Mouse (Mus musculus): Measurements from ENCODE around the gene Tlcd1. TPM values are rescaled to one million over a fixed set of nuclear protein-coding genes. Genes with fewer than 3 reads are reported as not detected.

The Tlcd1 gene
- polyA plus RNA-seq, 1 experiment = 2.2 TPM

- Histone ChIP-seq H3K4me1 (ENCODE audit: control insufficient read depth, insufficient read depth, low read length) (peaks cover 12% of the 10 kb centered on the region), H3K27ac (ENCODE audit: insufficient read depth, low read depth, low read length) (no peak overlapping the region), H3K4me3 (ENCODE audit: insufficient read depth, low read length) (peak overlapping the region; percentile 51)
- TF ChIP-seq POLR2A (IDR thresholded peaks at IDR 0.05; ENCODE audit: borderline replicate concordance, low read depth, low read length) (no peak), CTCF (IDR thresholded peaks at IDR 0.05; ENCODE audit: low read depth, low read length) (no peak)
These were observed 18.0 kb downstream of the Tlcd1 start for GRCm38 (mm10) chr11:78194411-78195100.

DNA sequence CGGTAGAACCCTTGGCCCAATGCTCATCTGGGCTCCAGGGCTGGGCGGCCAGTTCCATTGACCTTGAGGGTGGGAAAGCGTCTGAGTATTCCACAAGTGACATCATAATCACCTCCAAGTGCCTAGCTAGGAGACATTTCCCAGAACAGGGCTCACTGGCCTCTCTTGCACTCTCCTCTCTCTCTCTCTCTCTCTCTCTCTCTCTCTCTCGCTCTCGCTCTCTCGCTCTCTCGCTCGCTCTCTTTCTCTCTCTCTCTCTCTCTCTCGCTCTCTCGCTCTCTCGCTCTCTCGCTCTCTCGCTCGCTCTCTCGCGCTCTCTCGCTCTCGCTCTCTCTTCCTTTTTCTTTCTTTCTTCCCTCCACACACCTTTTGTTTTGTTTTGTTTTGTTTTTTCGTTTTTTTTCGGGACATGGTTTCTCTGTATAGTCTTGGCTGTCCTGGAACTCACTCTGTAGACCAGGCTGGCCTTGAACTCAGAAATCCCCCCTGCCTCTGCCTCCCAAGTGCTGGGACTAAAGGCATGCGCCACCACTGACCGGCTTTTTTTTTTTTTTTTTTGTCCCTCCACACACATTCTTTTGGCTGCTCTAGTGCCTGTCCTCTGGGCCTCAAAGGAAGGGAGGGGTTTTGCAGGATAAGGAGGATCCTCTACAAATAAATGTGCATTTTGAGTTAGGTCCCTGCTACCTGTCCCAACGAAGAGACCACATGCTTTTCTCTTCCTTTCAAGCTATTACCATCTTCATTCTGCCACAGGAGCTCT is 18.8 kb downstream of the Tlcd1 start:
- no peak overlapping the region for H3K4me3 ChIP-seq (ENCODE audit: insufficient read depth, low read length)
- H3K27ac ChIP-seq (ENCODE audit: insufficient read depth, low read depth, low read length) = no peak overlapping the region
- H3K4me1 ChIP-seq (ENCODE audit: control insufficient read depth, insufficient read depth, low read length) = peaks cover 10% of the 10 kb centered on the region
- TF ChIP-seq CTCF (IDR thresholded peaks at IDR 0.05; ENCODE audit: low read depth, low read length) (no peak), POLR2A (IDR thresholded peaks at IDR 0.05; ENCODE audit: borderline replicate concordance, low read depth, low read length) (no peak)

- TF ChIP-seq CTCF (IDR thresholded peaks at IDR 0.05; ENCODE audit: low read depth, low read length) (no peak), POLR2A (IDR thresholded peaks at IDR 0.05; ENCODE audit: borderline replicate concordance, low read depth, low read length) (no peak)
- Histone ChIP-seq H3K27ac (ENCODE audit: insufficient read depth, low read depth, low read length) (no peak overlapping the region), H3K4me1 (ENCODE audit: control insufficient read depth, insufficient read depth, low read length) (no peaks in the 10 kb centered on the region), H3K4me3 (ENCODE audit: insufficient read depth, low read length) (no peak overlapping the region)
These were observed 25.9 kb downstream of the Tlcd1 start for GRCm38 (mm10) chr11:78202372-78202771.

DNA sequence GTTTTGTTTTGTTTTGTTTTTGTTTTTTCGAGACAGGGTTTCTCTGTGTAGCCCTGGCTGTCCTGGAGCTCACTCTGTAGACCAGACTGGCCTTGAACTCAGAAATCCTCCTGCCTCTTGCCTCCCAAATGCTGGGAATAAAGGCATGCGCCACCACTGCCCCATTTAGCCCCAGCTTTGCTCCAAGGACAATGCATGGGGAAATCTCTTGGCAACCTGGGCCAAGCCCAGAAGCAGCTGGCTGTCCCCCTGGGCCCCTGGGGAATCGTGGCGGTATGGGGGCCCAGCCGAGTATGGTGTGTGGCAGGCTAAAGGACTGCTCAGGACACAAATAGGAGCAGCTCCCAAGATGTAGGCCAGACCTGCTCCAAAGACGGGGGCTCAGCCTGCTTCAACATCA is 27.8 kb downstream of the Tlcd1 start:
- Histone ChIP-seq H3K4me1 (ENCODE audit: control insufficient read depth, insufficient read depth, low read length) (no peaks in the 10 kb centered on the region), H3K4me3 (ENCODE audit: insufficient read depth, low read length) (no peak overlapping the region), H3K27ac (ENCODE audit: insufficient read depth, low read depth, low read length) (no peak overlapping the region)
- no peak for TF ChIP-seq CTCF (IDR thresholded peaks at IDR 0.05; ENCODE audit: low read depth, low read length)
- TF ChIP-seq POLR2A (IDR thresholded peaks at IDR 0.05; ENCODE audit: borderline replicate concordance, low read depth, low read length) = no peak

DNA sequence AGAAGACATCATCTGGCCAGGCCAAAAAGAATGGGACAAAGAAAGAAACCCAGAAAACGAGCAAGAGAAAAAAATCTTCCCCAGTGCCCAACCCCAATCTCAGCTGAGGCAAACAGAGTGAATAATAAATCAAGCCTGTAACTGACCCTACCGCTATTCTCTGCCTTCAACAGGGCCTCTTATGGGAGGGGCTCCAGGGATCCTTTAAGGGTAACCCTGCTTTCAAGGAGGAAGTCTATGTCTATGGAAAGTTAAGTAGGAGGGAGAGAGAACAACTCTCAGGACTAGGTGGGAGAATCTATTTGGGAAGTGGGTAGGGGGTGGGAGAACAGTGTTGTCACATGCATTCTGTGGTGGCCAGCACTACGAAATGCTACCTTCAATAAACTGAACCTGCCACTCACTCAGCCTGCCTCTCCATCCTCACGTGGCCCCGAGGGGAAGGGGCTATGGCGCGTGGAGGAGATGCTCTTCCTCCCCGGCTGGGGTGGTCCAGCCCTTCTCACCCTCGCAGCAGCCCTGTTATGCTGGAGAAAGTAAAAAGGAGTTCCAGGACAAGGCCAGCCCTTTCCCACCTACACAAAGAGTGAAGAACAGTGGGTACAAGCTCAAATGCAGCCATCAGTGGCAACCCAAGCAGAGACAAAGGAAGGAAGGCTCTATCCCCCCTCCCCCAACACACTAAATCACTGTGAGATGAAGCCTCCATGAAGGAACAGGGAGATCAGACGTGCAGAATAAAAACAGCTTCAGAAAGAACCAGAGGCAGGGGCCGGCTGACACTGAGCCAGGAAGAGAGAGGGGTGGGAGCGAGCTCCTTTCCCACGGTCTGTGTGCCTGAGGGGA is 29.1 kb downstream of the Tlcd1 start:
- Histone ChIP-seq H3K4me1 (ENCODE audit: control insufficient read depth, insufficient read depth, low read length) (no peaks in the 10 kb centered on the region), H3K4me3 (ENCODE audit: insufficient read depth, low read length) (no peak overlapping the region), H3K27ac (ENCODE audit: insufficient read depth, low read depth, low read length) (no peak overlapping the region)
- TF ChIP-seq POLR2A (IDR thresholded peaks at IDR 0.05; ENCODE audit: borderline replicate concordance, low read depth, low read length) = no peak
- TF ChIP-seq CTCF (IDR thresholded peaks at IDR 0.05; ENCODE audit: low read depth, low read length) = no peak

DNA sequence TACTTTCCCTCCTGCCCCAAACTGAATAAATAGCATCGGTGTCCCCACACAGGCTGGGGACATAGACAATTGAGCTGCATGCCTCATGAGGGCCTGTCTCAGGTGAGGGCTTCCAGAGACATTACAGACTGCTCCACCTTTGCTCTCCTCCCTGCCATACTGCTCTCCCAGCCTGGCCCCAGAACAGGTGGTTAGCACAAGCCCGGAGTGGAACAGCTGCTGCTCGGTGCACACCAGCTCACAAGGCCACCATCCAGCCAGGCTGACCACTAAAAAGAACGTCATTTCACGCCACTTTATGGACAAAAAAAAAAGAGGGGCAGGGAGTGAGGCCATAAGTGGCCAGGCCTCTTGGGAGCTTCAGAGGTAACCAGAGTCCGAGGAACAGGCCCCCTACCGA is 30.7 kb downstream of the Tlcd1 start:
- TF ChIP-seq CTCF (IDR thresholded peaks at IDR 0.05; ENCODE audit: low read depth, low read length) = no peak
- no peak for TF ChIP-seq POLR2A (IDR thresholded peaks at IDR 0.05; ENCODE audit: borderline replicate concordance, low read depth, low read length)
- H3K4me3 ChIP-seq (ENCODE audit: insufficient read depth, low read length) = no peak overlapping the region
- H3K4me1 ChIP-seq (ENCODE audit: control insufficient read depth, insufficient read depth, low read length) = no peaks in the 10 kb centered on the region
- H3K27ac ChIP-seq (ENCODE audit: insufficient read depth, low read depth, low read length) = no peak overlapping the region

DNA sequence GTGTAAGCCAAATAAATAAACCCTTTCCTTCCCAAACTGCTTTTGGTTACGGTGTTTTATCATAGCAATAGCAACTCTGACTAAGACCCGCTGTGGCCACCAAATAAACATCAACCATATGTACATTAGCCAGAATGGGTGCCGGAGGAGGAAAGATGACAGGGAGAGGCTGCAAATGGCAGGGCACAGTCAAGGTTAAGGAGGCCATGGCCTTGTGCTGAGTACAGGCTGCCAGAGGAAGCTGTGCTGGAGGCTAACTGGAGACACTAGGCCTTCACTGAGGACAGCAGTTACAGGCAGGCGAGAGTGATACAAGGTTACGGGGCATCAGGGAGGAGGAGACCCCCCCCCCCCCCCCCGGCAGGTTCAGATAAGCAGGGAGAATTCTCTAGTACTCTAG is 33.4 kb downstream of the Tlcd1 start:
- H3K4me1 ChIP-seq (ENCODE audit: control insufficient read depth, insufficient read depth, low read length) = peaks cover 13% of the 10 kb centered on the region
- TF ChIP-seq POLR2A (IDR thresholded peaks at IDR 0.05; ENCODE audit: borderline replicate concordance, low read depth, low read length) = no peak
- TF ChIP-seq CTCF (IDR thresholded peaks at IDR 0.05; ENCODE audit: low read depth, low read length) = no peak
- no peak overlapping the region for H3K4me3 ChIP-seq (ENCODE audit: insufficient read depth, low read length)
- H3K27ac ChIP-seq (ENCODE audit: insufficient read depth, low read depth, low read length) = no peak overlapping the region

- no peak for TF ChIP-seq POLR2A (IDR thresholded peaks at IDR 0.05; ENCODE audit: borderline replicate concordance, low read depth, low read length)
- H3K4me3 ChIP-seq (ENCODE audit: insufficient read depth, low read length) = no peak overlapping the region
- no peak overlapping the region for H3K27ac ChIP-seq (ENCODE audit: insufficient read depth, low read depth, low read length)
- H3K4me1 ChIP-seq (ENCODE audit: control insufficient read depth, insufficient read depth, low read length) = peaks cover 13% of the 10 kb centered on the region
These were observed 34.1 kb downstream of the Tlcd1 start for GRCm38 (mm10) chr11:78210615-78211014.

DNA sequence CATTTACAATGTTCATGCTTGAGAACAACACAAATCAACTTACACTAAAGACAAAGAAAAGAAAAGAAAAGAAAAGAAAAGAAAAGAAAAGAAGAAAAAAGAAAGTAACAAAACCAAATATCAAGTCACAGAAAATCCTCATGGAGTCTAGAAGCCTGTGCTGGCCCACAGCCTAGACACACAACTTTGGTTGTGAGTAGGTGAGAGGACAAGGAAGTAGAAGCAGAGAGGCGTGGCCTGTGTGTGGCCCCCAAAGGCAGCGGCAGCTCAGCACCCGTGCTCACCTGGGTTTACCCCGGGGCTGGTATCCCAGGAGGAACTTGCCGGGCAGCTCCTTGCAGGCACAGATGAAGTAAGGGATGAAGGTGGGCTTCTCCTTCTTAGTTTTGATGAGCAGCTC is 35.0 kb downstream of the Tlcd1 start:
- Histone ChIP-seq H3K27ac (ENCODE audit: insufficient read depth, low read depth, low read length) (no peak overlapping the region), H3K4me3 (ENCODE audit: insufficient read depth, low read length) (no peak overlapping the region), H3K4me1 (ENCODE audit: control insufficient read depth, insufficient read depth, low read length) (peaks cover 13% of the 10 kb centered on the region)
- TF ChIP-seq CTCF (IDR thresholded peaks at IDR 0.05; ENCODE audit: low read depth, low read length) = no peak
- TF ChIP-seq POLR2A (IDR thresholded peaks at IDR 0.05; ENCODE audit: borderline replicate concordance, low read depth, low read length) = no peak
